Mouse (Mus musculus) splenic B cell, adult 2 months (primary cell): ENCODE results near the gene Wars.

ENCODE experiments used
- DNase-seq: peaks from one replicate; pipeline ENCODE4 v3.0.0-alpha.2; 2011; ENCODE audit warnings: low read depth, low spot score
- H3K27me3 ChIP-seq: 2 replicates; pipeline ENCODE4 v1.6.1; 2012; ENCODE audit warnings: mild to moderate bottlenecking, low read length, moderate library complexity, mixed read lengths; ENCODE audit not compliant: control insufficient read depth, poor library complexity, insufficient read depth, severe bottlenecking
- H3K36me3 ChIP-seq: 2 replicates; pipeline ENCODE4 v1.6.1; 2012; ENCODE audit warnings: mild to moderate bottlenecking, low read length, moderate library complexity, mixed read lengths; ENCODE audit not compliant: control insufficient read depth, poor library complexity, insufficient read depth, severe bottlenecking

Gene Wars

DNA sequence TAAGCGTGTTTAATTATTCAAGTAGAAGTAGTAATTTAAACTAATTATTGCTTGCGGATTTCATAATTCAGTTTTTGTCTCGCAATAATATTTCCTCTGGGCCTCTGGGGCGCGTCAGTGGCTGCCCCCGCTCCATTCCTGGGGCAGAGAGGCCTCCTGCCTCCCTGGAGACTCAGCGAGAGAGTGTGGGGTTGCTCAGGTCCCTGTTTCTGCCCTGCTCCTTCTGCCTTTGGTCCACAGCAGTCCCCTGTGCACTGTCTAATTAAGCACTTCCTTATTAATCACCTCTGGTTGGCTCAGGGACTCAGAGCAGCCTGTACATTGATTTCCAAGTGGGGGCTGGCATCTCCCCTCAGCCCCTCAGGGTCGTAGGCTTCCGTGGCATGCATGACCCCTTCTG, 23.5 kb upstream of the Wars start:
- DNase-seq: no peak
- H3K36me3 ChIP-seq: no peaks in the 10 kb centered on the region
- H3K27me3 ChIP-seq: no peaks in the 10 kb centered on the region

DNA sequence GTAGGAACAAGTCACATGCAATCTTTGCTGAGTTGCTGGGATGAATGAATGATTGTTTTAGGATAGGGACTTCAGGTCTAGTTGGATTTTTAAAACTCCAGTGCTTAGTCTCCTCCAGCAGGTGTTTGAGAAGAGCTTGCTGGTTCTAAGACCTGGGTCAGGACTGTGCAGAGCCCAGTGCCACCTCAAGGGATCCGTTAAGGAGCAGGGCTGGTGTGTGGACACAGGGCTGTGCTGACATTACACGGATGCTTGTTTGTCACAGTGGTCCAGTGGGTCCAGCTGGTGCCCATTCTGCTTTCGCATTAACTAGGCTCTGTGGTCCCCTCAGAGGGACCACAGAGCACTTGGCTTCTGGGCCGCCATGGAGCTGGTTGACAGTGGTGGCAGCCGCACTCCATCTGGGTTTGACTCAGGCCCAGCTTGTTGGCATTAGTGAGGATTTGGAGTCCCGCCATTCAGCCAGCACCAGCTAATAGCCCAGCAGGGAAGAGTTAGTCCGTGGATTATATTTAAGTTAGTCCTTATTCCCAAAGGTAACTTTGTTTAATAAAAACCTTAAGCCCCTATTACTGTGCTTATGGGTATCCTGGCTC, 22.6 kb upstream of the Wars start:
- Histone ChIP-seq H3K36me3 (no peaks in the 10 kb centered on the region), H3K27me3 (no peaks in the 10 kb centered on the region)
- DNase-seq: no peak

DNA sequence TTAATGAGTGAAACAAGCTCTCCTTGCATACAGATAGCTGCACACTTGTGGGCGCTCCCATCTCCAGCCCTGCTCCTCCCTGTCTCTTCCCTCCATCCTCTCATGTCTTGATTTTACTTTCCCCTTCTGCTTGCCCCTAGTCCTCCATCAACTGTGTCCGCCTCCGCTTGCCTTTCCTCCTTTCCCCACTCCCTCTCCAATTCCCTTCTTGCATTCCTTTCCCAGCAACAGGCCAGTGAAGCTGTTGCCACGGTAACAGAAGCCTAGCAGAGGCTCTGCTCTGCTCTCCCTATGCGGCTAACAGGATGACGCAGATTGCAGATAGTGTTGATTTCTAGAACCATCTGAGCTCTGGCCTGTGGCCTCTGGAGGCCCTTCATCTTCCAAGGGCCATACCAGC, 21.9 kb upstream of the Wars start:
- no peak for DNase-seq

DNA sequence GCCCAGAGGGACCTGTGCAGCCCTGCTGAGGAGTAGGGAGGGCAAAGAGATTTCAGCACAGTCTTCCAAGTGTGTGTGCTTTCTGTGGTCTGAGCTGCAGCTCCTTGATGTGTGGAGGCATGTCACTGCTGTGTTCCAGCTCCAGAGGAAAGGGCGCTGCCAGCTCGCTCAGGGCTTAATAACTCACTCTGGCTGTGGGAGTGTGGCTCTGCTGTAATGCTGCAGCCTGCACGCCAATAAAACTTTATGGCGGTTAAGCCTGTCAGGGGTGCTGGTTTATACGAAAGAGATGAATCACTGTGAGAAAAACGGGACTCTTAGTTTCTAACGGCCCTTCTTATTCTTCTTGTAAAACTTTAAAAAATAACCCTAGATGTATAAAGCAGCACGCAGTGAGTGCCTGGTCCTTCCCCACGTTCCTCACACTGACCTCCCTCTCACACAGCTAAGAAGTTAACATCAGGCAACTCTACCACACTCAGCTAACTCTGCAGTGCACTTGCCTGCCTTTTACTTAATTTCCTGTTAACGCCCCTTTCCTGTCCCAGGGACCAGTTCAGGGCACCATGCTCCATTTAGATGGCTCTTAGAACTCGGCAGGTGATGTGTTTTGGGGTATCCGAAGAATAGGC, 20.9 kb upstream of the Wars start:
- H3K27me3 ChIP-seq: no peaks in the 10 kb centered on the region
- DNase-seq: no peak

More for the DNA sequence above, 21.9 kb upstream of the Wars start:
- no peaks in the 10 kb centered on the region for H3K27me3 ChIP-seq
- H3K36me3 ChIP-seq: no peaks in the 10 kb centered on the region

DNA sequence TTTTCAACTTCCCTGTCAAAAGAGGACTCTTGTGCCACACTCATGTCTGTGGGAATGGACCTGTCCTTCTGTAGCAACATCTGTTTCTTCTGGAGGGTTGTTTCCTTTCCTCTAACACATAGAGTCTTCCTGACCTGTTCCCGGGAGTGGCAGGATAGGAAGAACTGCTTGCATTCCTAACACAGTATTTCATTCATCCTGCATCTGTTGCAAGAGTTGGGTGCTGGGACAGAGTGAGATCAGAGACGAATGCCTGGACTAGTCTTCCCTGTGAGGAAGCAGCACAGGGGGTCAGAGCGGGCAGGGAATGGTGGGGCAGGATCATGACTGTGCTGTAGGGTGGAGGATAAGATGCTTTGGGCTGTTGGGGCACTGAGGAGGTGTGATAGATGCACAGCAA, 20.2 kb upstream of the Wars start:
- H3K27me3 ChIP-seq: no peaks in the 10 kb centered on the region
- no peak for DNase-seq
- H3K36me3 ChIP-seq: no peaks in the 10 kb centered on the region

More for the DNA sequence above, 20.9 kb upstream of the Wars start:
- H3K36me3 ChIP-seq: no peaks in the 10 kb centered on the region

DNA sequence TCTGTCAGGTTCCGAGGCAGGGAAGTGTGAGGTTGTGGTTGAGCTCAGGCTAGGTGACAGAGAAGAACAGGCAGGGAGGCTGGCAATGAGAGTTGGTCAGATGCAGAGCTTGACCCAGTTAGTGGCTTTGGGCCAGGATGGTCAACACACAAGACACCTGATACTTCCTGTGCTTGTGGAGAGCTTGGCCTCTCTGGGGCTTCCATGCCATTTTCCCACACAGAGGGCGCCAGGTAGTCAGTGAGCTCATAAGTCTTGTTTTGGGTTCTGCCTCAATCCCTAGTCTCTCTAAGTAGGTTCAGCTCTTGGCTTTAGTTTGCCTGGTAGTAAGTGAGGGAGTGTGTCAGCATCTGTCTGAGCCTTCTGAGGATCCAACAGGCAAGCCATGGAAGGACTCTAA, 18.5 kb upstream of the Wars start:
- no peak for DNase-seq
- H3K27me3 ChIP-seq: no peaks in the 10 kb centered on the region
- H3K36me3 ChIP-seq: no peaks in the 10 kb centered on the region

DNA sequence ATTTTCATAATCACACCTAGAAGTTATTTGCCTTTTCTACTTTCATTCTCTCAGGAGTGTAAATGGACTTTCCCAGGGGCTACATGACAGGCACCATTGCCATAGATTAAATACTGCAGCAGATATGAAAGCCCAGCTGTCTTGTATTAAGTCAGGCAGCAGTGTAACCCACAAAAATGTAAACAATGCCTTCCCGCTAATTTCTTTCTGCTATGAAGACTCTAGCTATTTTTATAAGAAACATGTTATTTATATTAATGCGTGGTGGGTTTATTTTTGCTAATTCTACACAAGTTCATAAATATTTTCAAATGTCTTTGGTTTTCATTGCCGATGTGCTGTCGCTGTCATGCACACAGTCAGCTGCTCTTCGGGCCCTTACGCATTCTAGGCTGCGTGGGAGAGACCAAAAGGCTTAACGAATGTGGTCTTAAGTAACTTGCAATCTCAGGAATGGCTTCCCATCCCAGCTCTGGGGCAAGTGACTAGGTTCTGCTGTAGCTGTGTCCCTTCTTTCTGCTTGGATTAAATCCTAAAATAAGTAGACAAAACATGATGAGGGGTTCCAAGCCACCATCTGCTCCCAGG, 16.0 kb upstream of the Wars start:
- DNase-seq: no peak
- H3K27me3 ChIP-seq: no peaks in the 10 kb centered on the region
- H3K36me3 ChIP-seq: no peaks in the 10 kb centered on the region

DNA sequence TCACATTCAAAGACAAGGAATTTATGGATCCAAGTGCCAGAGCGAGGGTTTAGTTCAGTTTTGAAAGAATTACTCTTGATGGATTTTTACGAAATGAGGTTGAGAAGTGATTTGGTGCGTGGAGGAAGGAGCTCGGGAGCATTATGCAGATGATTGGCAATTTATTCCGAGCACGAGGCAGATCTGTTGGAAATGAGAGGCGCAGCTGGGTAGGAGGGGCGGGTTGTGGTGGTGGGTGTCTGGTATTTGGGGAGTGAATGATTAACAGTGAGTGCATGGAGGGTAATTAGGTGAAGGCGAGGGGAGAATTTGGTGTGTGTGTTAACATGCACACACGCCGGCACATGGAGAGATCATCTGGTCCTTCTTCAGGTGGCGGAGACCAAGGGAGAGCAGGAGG, 12.4 kb upstream of the Wars start:
- Histone ChIP-seq H3K36me3 (no peaks in the 10 kb centered on the region), H3K27me3 (no peaks in the 10 kb centered on the region)
- DNase-seq: no peak

DNA sequence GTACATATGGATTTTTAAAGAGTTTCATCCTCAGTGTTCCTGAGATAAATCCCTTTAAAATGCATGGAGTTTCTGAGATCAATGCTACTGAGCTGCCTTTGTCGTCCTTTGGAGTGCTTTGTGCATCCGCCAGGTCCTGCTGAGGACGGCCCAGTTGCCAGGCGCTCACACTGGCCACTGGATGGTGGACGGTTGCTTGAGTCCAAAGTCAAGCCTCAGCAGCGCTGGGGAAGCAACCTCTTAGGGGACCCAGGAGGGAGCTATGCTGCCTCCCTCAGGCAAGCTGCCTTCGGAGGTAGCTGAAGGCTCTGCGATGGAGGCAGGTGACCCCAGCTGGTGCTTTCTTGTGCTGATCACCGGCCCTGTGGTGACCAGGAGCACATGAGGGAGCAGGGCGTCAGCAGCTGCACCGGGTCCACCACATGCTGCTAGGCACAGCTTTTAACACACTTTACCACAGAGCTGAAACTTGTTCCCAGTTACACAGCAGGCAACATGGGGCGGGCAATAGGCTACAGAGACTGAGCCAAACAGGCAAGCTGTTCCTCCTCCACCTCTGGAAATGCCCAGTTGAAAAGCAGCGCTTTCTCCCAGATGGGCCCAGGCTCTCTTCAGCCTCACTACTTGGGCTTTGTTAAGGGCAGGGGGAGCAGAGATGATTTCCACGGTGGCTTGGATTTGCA, 11.8 kb upstream of the Wars start:
- Histone ChIP-seq H3K36me3 (no peaks in the 10 kb centered on the region), H3K27me3 (no peaks in the 10 kb centered on the region)
- no peak for DNase-seq

DNA sequence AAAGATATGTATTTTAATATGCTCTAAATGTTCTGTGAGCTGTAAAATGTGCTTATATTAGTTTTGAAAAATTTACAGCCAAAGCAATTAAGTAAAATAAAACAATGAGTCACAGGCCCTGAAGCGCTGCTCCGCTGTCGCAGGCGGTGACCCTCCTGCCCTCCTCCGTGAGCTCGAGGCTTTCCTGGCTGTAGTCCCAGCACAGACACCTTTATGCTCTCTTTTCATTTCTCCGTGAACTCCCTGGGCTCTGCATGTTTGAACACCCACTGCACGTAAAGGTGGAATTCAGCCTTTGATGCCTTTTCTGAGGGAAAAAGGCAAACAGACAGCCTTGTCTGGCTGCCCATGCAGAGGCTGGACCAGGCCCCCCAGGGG, 10.3 kb upstream of the Wars start:
- H3K27me3 ChIP-seq: no peaks in the 10 kb centered on the region
- no peak for DNase-seq
- no peaks in the 10 kb centered on the region for H3K36me3 ChIP-seq

DNA sequence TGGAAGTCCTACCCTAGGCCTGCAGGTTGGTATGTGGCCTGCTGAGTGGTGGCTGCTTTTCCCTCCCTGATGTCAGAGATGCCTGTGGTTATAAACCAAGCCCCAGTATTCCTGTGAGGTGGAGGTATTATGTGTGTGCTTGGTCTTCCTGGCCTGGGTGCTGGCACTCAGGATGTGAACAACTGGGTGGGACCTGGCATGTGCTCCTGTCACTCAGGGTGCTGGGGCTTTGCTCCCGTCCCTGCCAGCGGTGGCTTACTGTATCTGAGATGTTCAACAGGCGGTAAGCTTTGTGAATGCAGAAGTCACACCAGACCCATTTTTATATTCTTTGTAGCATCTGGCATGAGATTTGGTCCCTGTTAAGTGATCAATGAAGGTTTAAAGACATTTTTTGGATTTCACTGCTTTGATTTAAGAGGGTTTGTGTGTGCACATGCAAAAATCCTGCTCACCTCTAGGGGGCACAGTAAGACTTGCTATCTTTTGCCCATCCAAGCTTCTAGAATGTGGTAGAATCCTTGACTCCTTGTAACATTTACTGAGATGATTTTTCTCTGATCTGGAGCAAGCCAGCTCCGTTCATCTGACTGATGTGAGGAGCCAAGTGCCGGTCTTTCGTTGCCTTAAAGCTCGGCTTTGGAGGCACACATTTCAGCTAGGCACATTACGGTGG, 9.8 kb upstream of the Wars start:
- Histone ChIP-seq H3K27me3 (no peaks in the 10 kb centered on the region), H3K36me3 (no peaks in the 10 kb centered on the region)
- DNase-seq: peak; percentile 61

DNA sequence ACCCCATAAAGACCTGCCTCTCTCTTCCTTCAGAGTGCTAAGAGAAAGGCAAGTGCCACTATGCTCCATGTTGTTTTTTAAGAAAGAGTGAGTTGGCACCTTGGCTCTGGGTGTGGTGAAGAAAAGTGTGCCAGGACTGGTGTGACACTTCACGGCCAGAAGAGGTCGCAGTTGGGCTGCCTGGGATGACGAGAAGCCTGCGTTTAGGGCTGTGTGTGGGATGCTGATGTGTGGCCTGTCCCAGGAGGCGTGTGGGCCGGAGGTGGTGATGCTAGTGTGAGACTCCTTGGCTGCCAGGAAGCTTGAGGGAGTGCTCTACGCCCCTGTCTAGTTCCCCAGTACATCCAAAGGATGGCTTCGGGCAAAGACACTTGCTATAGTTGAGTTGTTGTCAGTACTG, 9.0 kb upstream of the Wars start:
- Histone ChIP-seq H3K36me3 (no peaks in the 10 kb centered on the region), H3K27me3 (no peaks in the 10 kb centered on the region)
- DNase-seq: peak; percentile 75

DNA sequence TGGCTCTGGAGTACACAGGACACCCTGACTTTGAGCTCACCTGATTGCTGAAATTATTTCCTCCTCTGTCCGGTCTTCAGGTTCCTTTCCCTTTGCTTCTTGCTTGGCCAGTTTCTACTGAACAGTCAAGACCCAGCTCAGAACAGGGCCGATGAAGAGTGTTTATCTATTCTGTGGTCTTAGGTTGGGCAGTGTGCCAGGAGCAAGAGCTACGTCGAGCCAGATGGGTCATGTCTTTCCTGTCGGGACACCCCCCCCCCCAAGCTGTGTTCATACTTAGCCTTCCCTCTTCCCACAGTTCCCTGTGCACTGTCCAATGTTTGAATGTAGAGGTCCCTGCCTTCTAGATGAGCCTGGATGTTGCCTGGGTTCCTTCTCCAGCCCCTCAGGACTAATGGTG, 7.4 kb upstream of the Wars start:
- no peaks in the 10 kb centered on the region for H3K27me3 ChIP-seq
- DNase-seq: no peak
- no peaks in the 10 kb centered on the region for H3K36me3 ChIP-seq

DNA sequence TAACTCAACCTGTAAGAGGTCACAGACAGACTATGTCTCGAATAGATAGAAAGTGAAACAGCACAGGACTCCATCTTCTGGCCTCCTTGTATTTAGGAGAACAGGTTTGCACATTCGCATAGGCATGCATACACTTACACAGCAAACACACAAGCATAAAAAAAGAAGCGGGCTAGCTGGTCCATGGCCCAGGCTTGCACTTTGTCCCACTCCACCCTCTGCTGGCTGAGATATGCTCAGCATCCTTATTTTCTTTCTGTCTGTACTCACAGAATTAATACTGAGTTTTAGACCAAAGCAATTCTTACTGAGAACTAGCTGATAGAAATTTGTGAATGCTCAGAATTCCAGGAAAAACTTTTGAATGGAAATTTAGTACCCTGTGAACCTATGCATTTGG, 2.0 kb upstream of the Wars start:
- Histone ChIP-seq H3K27me3 (no peaks in the 10 kb centered on the region), H3K36me3 (no peaks in the 10 kb centered on the region)
- peak; percentile 33 for DNase-seq

DNA sequence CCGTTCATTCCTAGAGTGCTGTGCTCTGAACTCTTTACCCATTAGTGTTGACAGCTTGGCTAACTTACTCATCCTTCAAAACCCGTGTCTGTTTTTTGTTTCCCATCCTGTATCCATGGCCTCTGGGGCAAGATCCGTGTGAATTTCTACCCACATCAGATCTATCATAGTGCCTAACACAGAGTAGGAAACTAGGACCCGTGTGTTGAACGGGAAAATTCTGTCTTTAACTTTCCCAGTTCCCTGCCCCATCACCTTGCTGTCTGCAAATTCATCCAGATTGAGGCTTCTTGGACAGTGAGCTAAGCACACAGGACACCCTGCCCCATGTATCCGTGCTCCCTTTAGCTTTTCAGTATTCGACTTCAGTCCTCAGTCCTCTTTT, 450 bp upstream of the Wars start:
- H3K27me3 ChIP-seq: no peaks in the 10 kb centered on the region
- H3K36me3 ChIP-seq: no peaks in the 10 kb centered on the region; the same call in 1 of the 2 replicates
- DNase-seq: no peak
